Mouse (Mus musculus): ENCODE results near the gene Spag16. TPM values are rescaled to one million over a fixed set of nuclear protein-coding genes. Genes with fewer than 3 reads are reported as not detected.
A peak's percentile ranks its signal among the peaks of the same experiment; 100 is the strongest.
"Not testable (repeated sequence)": the region's sequence is repeated elsewhere in the genome, so short reads cannot be mapped to it uniquely, and the experiment has no call there.

Gene Spag16
- total and polyA plus RNA-seq, 2 experiments from 2014 or later = 1.3 to 2.8 TPM

DNA sequence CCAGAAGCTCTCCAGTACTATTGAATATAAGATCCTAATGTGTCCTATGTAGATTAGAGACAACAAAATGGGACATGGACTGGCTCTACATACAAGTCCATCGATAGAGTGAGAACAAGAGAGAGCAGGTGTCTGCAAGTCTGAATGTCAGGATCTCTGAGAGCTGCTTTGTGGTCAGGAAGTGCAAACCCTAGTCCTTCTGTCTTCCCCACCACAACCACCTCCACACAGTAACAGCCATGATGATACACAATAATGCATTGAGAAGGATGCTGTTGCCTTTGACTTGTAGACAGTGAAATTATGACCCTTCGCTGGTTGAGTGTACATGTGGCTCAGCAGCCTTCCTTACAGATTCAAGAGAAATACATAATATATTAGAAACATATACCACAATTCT, 16.6 kb upstream of the Spag16 start:
- no peak for ATAC-seq
- H3K9me3 ChIP-seq (ENCODE audit: low read length) = no peaks in the 10 kb centered on the region
- 88% methylated on average over 2 of the region's 2 CpGs for WGBS

GRCm38 (mm10) chr1:69825635-69826034, 1.1 kb upstream of the Spag16 start:
- not testable (repeated sequence) for ATAC-seq; DNase-seq (ENCODE audit: low spot score); H3K4me3 ChIP-seq (ENCODE audit: low read length); H3K27me3 ChIP-seq (ENCODE audit: insufficient read depth, low read length); H3K36me3 ChIP-seq (ENCODE audit: insufficient read depth, low read length); H3K9me3 ChIP-seq (ENCODE audit: low read length); H3K27ac ChIP-seq; H3K9ac ChIP-seq (replicated peaks; ENCODE audit: low read length); H3K4me2 ChIP-seq (ENCODE audit: low read depth, low read length); H3K4me1 ChIP-seq (ENCODE audit: insufficient read depth, low read length)
- WGBS = 85% methylated on average over 5 of the region's 5 CpGs

More for the DNA sequence above, 16.6 kb upstream of the Spag16 start:
- H3K36me3 ChIP-seq (ENCODE audit: insufficient read depth, low read length) = no peaks in the 10 kb centered on the region
- no peaks in the 10 kb centered on the region for H3K4me1 ChIP-seq (ENCODE audit: insufficient read depth, low read length)
- H3K4me3 ChIP-seq (ENCODE audit: low read length) = no peak overlapping the region
- no peak for TF ChIP-seq CTCF (IDR thresholded peaks at IDR 0.05; ENCODE audit: low read depth)
- DNase-seq (ENCODE audit: low spot score) = no peak
- no peak overlapping the region for H3K27ac ChIP-seq
- H3K27me3 ChIP-seq (ENCODE audit: insufficient read depth, low read length) = no peaks in the 10 kb centered on the region
- H3K9ac ChIP-seq (replicated peaks; ENCODE audit: low read length) = no peak overlapping the region
- H3K4me2 ChIP-seq (ENCODE audit: low read depth, low read length) = no peak overlapping the region

DNA sequence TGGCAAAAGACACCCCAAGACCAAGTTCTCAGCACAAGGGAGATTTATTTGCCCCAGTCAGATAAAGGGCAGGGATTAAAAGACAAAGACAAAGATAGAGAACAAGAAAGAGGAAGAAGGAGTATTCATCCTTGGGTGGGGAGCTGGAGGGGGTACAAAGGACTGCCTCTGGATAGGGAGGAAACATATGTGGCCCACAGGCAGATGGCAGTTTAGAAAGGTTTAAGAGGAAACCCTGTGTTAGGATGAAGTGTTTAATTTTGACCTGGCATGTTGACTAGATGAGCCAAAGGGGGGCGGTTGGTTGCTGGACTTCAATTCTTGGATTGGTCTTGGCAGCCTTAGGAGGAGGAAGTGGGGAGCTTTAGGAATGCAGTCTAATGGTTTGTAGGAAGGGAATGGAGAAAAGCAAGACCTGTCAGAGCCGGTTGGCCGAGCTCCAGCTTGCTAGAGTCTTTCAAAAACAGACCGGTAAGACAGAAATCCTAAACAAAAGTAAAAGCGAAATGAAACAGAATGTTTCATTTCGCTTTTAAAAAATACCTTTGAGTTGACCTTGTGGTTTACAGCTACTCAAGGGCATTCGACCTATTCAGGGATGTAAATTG, 2.2 kb downstream of the Spag16 start:
- Histone ChIP-seq H3K4me1 (ENCODE audit: insufficient read depth, low read length) (no peaks in the 10 kb centered on the region; the same call in 1 of the 2 replicates), H3K27ac (no peak overlapping the region), H3K9me3 (ENCODE audit: low read length) (no peaks in the 10 kb centered on the region), H3K9ac (replicated peaks; ENCODE audit: low read length) (no peak overlapping the region), H3K36me3 (ENCODE audit: insufficient read depth, low read length) (no peaks in the 10 kb centered on the region), H3K4me3 (ENCODE audit: low read length) (no peak overlapping the region), H3K27me3 (ENCODE audit: insufficient read depth, low read length) (no peaks in the 10 kb centered on the region), H3K4me2 (ENCODE audit: low read depth, low read length) (no peak overlapping the region)
- no peak for TF ChIP-seq CTCF (IDR thresholded peaks at IDR 0.05; ENCODE audit: low read depth)
- ATAC-seq = no peak
- peak; percentile 5 for DNase-seq (ENCODE audit: low spot score)
- 78% methylated on average over 7 of the region's 7 CpGs for WGBS

DNA sequence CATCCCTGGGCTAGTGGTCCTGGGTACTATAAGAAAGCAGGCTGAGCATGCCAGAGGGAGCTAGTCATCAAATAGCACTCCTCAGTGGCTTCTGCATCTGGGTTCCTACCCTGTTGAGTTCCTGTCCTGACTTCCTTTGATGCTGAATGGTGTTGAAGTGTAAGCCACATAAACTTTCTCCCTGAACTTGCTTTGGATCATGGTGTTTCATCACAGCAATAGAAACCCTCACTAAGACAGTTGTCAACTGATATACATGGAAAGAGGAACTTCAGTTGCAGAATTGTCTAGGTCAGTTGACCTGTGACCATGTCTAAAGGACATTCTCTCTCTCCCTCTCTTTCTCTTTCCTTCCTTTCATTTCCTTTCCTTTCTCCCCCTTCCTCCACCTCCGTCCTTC, 3.8 kb downstream of the Spag16 start:
- Histone ChIP-seq H3K4me1 (ENCODE audit: insufficient read depth, low read length) (no peaks in the 10 kb centered on the region; the same call in 1 of the 2 replicates), H3K4me2 (ENCODE audit: low read depth, low read length) (no peak overlapping the region), H3K9ac (replicated peaks; ENCODE audit: low read length) (no peak overlapping the region), H3K27ac (no peak overlapping the region), H3K27me3 (ENCODE audit: insufficient read depth, low read length) (no peaks in the 10 kb centered on the region), H3K9me3 (ENCODE audit: low read length) (no peaks in the 10 kb centered on the region), H3K4me3 (ENCODE audit: low read length) (no peak overlapping the region), H3K36me3 (ENCODE audit: insufficient read depth, low read length) (no peaks in the 10 kb centered on the region)
- DNase-seq (ENCODE audit: low spot score) = no peak
- TF ChIP-seq CTCF (IDR thresholded peaks at IDR 0.05; ENCODE audit: low read depth) = no peak
- ATAC-seq = no peak
- 96% methylated on average over 1 of the region's 1 CpGs for WGBS

DNA sequence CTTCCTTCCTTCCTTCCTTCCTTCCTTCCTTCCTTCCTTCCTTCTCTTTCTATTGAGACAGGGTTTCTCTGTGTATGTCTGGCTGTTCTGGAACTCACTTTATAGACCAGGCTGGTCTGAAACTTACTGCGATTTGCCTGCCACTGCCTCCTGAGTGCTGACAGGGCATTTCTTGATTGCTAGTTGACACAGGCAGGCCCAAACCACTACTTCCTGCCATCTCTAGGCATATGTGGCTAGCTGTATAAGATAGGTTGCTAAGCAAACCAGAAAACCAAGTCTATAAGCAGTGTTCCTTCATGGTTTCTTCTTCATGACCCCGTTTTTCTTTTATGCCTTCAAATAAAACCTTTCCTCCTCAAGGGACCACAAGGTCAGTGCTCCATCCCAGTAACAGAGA, 4.2 kb downstream of the Spag16 start:
- Histone ChIP-seq H3K36me3 (ENCODE audit: insufficient read depth, low read length) (no peaks in the 10 kb centered on the region), H3K9me3 (ENCODE audit: low read length) (no peaks in the 10 kb centered on the region), H3K4me1 (ENCODE audit: insufficient read depth, low read length) (no peaks in the 10 kb centered on the region; the same call in 1 of the 2 replicates), H3K4me3 (ENCODE audit: low read length) (no peak overlapping the region), H3K27me3 (ENCODE audit: insufficient read depth, low read length) (no peaks in the 10 kb centered on the region), H3K27ac (no peak overlapping the region), H3K4me2 (ENCODE audit: low read depth, low read length) (no peak overlapping the region), H3K9ac (replicated peaks; ENCODE audit: low read length) (no peak overlapping the region)
- ATAC-seq (no peak), DNase-seq (ENCODE audit: low spot score) (no peak)
- no peak for TF ChIP-seq CTCF (IDR thresholded peaks at IDR 0.05; ENCODE audit: low read depth)
- 92% methylated on average over 2 of the region's 2 CpGs for WGBS

DNA sequence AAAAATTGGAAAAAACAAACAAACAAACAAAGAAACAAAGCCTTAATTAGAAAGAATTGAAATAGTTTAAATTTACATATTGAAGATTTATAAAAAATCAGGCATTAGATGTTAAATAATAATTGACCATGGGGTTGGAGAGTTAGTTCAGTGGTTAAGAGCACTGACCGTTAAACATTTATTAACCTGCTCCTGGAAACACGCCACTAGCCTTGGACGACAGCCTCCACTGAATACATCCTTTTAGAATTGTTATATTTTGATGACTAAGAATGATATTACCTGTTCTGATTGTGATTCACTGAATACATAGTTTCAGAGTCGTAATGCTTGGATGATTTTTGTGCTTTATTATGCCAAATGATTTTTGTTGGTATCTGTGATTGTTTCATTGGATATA, 6.7 kb downstream of the Spag16 start:
- not testable (repeated sequence) for H3K4me3 ChIP-seq (ENCODE audit: low read length); H3K4me1 ChIP-seq (ENCODE audit: insufficient read depth, low read length); H3K27me3 ChIP-seq (ENCODE audit: insufficient read depth, low read length); H3K27ac ChIP-seq; H3K36me3 ChIP-seq (ENCODE audit: insufficient read depth, low read length); H3K4me2 ChIP-seq (ENCODE audit: low read depth, low read length); H3K9me3 ChIP-seq (ENCODE audit: low read length); ATAC-seq; H3K9ac ChIP-seq (replicated peaks; ENCODE audit: low read length); DNase-seq (ENCODE audit: low spot score)
- 76% methylated on average over 4 of the region's 4 CpGs for WGBS

DNA sequence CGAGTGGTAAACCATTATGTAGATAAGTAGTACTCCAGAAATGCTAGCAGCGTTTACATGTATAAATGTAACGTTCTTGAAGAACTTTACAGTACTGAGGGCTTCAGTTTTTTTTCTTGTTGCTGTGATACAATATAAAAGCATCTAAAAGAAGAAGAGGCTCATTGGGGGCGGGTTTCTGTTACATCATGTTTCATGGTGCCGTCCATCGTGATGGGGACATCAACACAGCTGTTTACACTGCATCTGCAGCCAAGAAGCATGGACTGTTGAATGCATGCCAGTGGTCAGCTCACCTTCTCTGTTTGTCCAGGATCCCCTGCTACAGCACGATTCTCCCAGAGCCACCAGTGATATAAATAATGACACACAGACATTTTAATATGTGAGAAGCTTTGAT, 26.7 kb downstream of the Spag16 start:
- H3K4me3 ChIP-seq (ENCODE audit: low read length) = no peak overlapping the region
- no peak overlapping the region for H3K27ac ChIP-seq
- no peak for TF ChIP-seq CTCF (IDR thresholded peaks at IDR 0.05; ENCODE audit: low read depth)
- WGBS = 55% methylated on average over 7 of the region's 7 CpGs
- no peaks in the 10 kb centered on the region for H3K9me3 ChIP-seq (ENCODE audit: low read length)
- DNase-seq (ENCODE audit: low spot score) = peak; percentile 10
- H3K4me1 ChIP-seq (ENCODE audit: insufficient read depth, low read length) = no peaks in the 10 kb centered on the region
- H3K9ac ChIP-seq (replicated peaks; ENCODE audit: low read length) = no peak overlapping the region
- H3K4me2 ChIP-seq (ENCODE audit: low read depth, low read length) = no peak overlapping the region
- no peaks in the 10 kb centered on the region for H3K27me3 ChIP-seq (ENCODE audit: insufficient read depth, low read length)
- no peaks in the 10 kb centered on the region for H3K36me3 ChIP-seq (ENCODE audit: insufficient read depth, low read length)
- no peak for ATAC-seq
